Mouse (Mus musculus): ENCODE results near the gene Cab39. TPM values are rescaled to one million over a fixed set of nuclear protein-coding genes. Genes with fewer than 3 reads are reported as not detected.

The Cab39 gene
- total and polyA plus RNA-seq, 3 experiments = 36.7 to 118 (median 113) TPM

DNA sequence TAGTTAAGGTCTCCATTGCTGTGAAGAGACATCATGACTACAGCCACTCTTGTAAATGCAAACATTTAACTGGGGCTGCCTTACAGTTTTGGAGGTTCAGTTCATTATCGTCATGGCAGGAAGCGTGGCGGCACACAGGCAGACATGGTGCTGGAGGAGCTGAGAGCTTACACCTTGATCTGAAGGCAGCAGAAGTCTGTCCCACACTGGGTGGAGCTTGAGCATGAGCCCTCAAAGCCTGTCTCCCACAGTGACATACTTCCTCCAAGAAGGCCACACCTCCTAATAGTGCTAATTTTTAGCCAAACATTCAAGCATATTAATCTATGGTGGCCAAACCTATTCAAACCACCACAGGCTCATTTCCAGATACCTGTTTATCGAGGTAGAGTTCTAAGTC is 14.8 kb upstream of the Cab39 start, which contains the start of gene A630001G21Rik:
TSS of gene A630001G21Rik (minus strand) at position 208 of the 400 bp plus-strand sequence.
- no peaks in the 10 kb centered on the region for H3K79me2 ChIP-seq (replicated peaks; ENCODE audit: control insufficient read depth, insufficient read depth, low read length)
- peaks cover 3% of the 10 kb centered on the region; the same call in 1 of the 2 replicates for H3K4me1 ChIP-seq (ENCODE audit: control insufficient read depth, insufficient read depth, low read length)
- no peak within 1 kb of the TSS for H3K9ac ChIP-seq (ENCODE audit: low read depth, low read length)
- H3K27me3 ChIP-seq (ENCODE audit: control insufficient read depth, insufficient read depth, low read length) = no peaks in the 10 kb centered on the region
- intact Hi-C loops (cut with DNase I) = no loop called here
- 89% methylated on average over 4 of the region's 4 CpGs for WGBS
- H3K4me3 ChIP-seq = no peak within 1 kb of the TSS
- no peak within 1 kb of the TSS for H3K27ac ChIP-seq
- TF ChIP-seq EP300 (IDR thresholded peaks at IDR 0.05; ENCODE audit: insufficient read depth, low read depth, low read length) = no peak
- TF ChIP-seq CTCF (IDR thresholded peaks at IDR 0.05) = no peak
- TF ChIP-seq POLR2A (IDR thresholded peaks at IDR 0.05; ENCODE audit: insufficient read depth, low read depth, low read length) = no peak
- H3K36me3 ChIP-seq (ENCODE audit: control insufficient read depth, insufficient read depth, low read length) = no peaks in the 10 kb centered on the region
- no peak for DNase-seq

DNA sequence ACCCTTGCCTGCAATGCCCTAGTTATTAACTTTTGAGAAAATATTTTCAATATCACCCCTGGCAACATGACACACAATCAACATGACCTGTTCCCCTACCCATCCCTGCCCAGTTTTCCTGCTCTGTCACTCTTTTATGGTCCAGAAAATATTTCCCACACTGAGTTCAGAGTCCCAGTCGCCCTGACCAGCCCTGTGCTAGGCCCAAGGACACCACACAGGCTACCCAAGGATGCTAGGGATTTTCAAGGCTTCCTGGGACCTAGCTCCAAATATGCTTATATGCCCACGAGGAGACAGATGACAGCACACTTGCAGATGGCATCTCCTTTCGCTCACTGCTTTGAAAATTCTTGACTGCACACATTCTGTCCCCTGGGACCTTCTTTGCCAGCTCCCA is 14.2 kb upstream of the Cab39 start:
- H3K36me3 ChIP-seq (ENCODE audit: control insufficient read depth, insufficient read depth, low read length) = no peaks in the 10 kb centered on the region
- TF ChIP-seq EP300 (IDR thresholded peaks at IDR 0.05; ENCODE audit: insufficient read depth, low read depth, low read length) (no peak), POLR2A (IDR thresholded peaks at IDR 0.05; ENCODE audit: insufficient read depth, low read depth, low read length) (no peak), CTCF (IDR thresholded peaks at IDR 0.05) (no peak)
- intact Hi-C loops (cut with DNase I) = no loop called here

DNA sequence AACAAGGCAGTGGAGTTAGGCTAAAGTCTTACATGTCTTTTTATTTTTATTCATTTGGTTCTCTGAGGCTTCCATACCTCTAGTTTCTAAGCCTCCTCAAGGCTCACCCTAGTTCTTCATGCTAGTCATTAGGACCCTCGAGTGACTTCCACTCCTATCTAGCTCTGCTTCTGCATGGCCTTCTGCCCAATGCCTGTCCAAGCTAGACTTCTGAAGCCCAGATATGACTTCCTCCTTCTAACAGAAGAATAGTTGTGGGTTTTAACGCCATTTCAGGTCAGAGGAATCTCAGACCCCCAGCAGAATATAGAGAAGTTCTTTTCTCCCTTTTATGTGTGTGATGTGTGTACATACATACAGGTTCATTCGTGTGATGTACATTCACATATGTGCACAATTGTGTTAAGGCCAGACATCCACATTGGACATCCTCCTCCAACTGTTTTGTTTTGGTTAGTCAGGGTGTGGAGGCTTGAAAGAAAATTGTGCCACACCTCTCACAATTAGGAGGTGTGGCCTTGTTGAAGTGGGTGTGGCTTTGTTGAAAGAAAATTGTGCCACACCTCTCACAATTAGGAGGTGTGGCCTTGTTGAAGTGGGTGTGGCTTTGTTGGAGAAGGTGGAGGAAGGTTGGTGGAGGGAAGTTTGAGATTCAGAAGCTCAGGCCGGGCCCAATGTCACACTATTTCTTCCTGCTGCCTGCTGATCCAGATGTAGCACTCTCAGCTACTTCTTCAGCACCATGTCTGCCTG is 13.6 kb upstream of the Cab39 start:
- no peak for DNase-seq
- TF ChIP-seq POLR2A (IDR thresholded peaks at IDR 0.05; ENCODE audit: insufficient read depth, low read depth, low read length) = no peak
- no peak for TF ChIP-seq EP300 (IDR thresholded peaks at IDR 0.05; ENCODE audit: insufficient read depth, low read depth, low read length)
- no peak for TF ChIP-seq CTCF (IDR thresholded peaks at IDR 0.05)
- Histone ChIP-seq H3K4me1 (ENCODE audit: control insufficient read depth, insufficient read depth, low read length) (peaks cover 3% of the 10 kb centered on the region; the same call in 1 of the 2 replicates), H3K9ac (ENCODE audit: low read depth, low read length) (no peak overlapping the region), H3K27me3 (ENCODE audit: control insufficient read depth, insufficient read depth, low read length) (no peaks in the 10 kb centered on the region), H3K36me3 (ENCODE audit: control insufficient read depth, insufficient read depth, low read length) (no peaks in the 10 kb centered on the region), H3K4me3 (no peak overlapping the region), H3K79me2 (replicated peaks; ENCODE audit: control insufficient read depth, insufficient read depth, low read length) (no peaks in the 10 kb centered on the region), H3K27ac (no peak overlapping the region)
- intact Hi-C loops (cut with DNase I) = no loop called here
- WGBS = 56% methylated on average over 4 of the region's 4 CpGs

More for the DNA sequence above, 14.2 kb upstream of the Cab39 start:
- H3K27ac ChIP-seq = no peak overlapping the region
- H3K4me1 ChIP-seq (ENCODE audit: control insufficient read depth, insufficient read depth, low read length) = peaks cover 3% of the 10 kb centered on the region; the same call in 1 of the 2 replicates
- no peak overlapping the region for H3K9ac ChIP-seq (ENCODE audit: low read depth, low read length)
- H3K27me3 ChIP-seq (ENCODE audit: control insufficient read depth, insufficient read depth, low read length) = no peaks in the 10 kb centered on the region
- WGBS = 57% methylated on average over 3 of the region's 3 CpGs
- no peak for DNase-seq
- no peaks in the 10 kb centered on the region for H3K79me2 ChIP-seq (replicated peaks; ENCODE audit: control insufficient read depth, insufficient read depth, low read length)
- no peak overlapping the region for H3K4me3 ChIP-seq

DNA sequence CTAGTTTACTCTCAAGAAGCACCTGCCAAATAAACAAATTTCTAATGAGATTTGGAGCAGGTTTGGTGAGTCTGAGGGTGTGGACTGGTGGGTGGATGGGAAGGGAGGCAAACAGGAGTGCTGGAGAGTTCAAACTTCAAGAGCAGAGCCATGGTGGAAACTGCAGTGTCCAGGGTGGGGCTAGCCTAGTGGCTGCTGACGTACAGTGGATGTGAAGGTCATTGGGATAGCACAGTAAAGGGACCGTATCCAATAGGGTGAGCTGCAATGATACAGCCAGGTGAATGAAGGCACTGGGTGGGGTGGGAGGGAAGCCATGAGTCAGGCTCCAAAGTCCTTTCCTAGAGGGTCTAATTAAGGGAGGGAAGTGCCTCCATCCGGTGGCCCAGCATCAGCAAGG is 2.7 kb upstream of the Cab39 start:
- intact Hi-C loops (cut with DNase I) = loop anchor here (5.0 kb wide), 1 partner anchor 112 kb away; no protein-coding TSS in a partner anchor
- no peak overlapping the region for H3K4me3 ChIP-seq
- WGBS = 55% methylated on average over 3 of the region's 3 CpGs
- no peak overlapping the region for H3K27ac ChIP-seq
- H3K9ac ChIP-seq (ENCODE audit: low read depth, low read length) = no peak overlapping the region
- peaks cover 3% of the 10 kb centered on the region; the same call in 1 of the 2 replicates for H3K36me3 ChIP-seq (ENCODE audit: control insufficient read depth, insufficient read depth, low read length)
- no peaks in the 10 kb centered on the region for H3K79me2 ChIP-seq (replicated peaks; ENCODE audit: control insufficient read depth, insufficient read depth, low read length)
- peaks cover 2% of the 10 kb centered on the region for H3K4me1 ChIP-seq (ENCODE audit: control insufficient read depth, insufficient read depth, low read length)
- H3K27me3 ChIP-seq (ENCODE audit: control insufficient read depth, insufficient read depth, low read length) = no peaks in the 10 kb centered on the region
- TF ChIP-seq POLR2A (IDR thresholded peaks at IDR 0.05; ENCODE audit: insufficient read depth, low read depth, low read length) = no peak
- no peak for TF ChIP-seq EP300 (IDR thresholded peaks at IDR 0.05; ENCODE audit: insufficient read depth, low read depth, low read length)
- TF ChIP-seq CTCF (IDR thresholded peaks at IDR 0.05) = no peak
- DNase-seq = no peak

DNA sequence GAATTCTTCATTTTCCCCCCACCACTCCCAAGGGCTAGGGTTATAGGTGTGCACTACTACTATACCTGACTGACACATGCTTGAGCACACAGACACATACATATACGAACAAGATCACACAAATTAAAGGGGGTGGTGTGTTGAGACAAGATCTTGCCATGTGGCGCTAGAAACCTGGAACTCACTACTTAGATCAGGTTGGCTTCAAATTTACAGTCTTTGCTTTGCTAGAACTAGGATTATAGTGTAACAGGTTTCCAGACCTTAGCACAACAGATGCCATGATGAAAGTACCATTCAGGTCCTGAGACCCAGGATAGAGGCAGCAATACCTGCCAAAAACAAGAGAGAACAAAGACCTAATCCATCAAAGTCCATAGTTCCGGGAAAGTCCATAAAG is 1.8 kb upstream of the Cab39 start:
- 95% methylated on average over 3 of the region's 3 CpGs for WGBS
- no peak overlapping the region for H3K9ac ChIP-seq (ENCODE audit: low read depth, low read length)
- peaks cover 8% of the 10 kb centered on the region; the same call in 1 of the 2 replicates for H3K36me3 ChIP-seq (ENCODE audit: control insufficient read depth, insufficient read depth, low read length)
- intact Hi-C loops (cut with DNase I) = loop anchor here (5.0 kb wide), 1 partner anchor 111 kb away; no protein-coding TSS in a partner anchor
- H3K4me1 ChIP-seq (ENCODE audit: control insufficient read depth, insufficient read depth, low read length) = peaks cover 4% of the 10 kb centered on the region
- no peak overlapping the region for H3K4me3 ChIP-seq
- DNase-seq = no peak
- TF ChIP-seq CTCF (IDR thresholded peaks at IDR 0.05) (no peak), EP300 (IDR thresholded peaks at IDR 0.05; ENCODE audit: insufficient read depth, low read depth, low read length) (no peak), POLR2A (IDR thresholded peaks at IDR 0.05; ENCODE audit: insufficient read depth, low read depth, low read length) (no peak)
- H3K79me2 ChIP-seq (replicated peaks; ENCODE audit: control insufficient read depth, insufficient read depth, low read length) = 0 out of 2 replicates have a peak, but pooled peaks cover 2% of the 10 kb centered on the region
- H3K27ac ChIP-seq = no peak overlapping the region
- no peaks in the 10 kb centered on the region for H3K27me3 ChIP-seq (ENCODE audit: control insufficient read depth, insufficient read depth, low read length)

Data from heart, adult 2 months (tissue).